8 mouse cellular contexts compared by ENCODE assay signal in the genomic region with DNA sequence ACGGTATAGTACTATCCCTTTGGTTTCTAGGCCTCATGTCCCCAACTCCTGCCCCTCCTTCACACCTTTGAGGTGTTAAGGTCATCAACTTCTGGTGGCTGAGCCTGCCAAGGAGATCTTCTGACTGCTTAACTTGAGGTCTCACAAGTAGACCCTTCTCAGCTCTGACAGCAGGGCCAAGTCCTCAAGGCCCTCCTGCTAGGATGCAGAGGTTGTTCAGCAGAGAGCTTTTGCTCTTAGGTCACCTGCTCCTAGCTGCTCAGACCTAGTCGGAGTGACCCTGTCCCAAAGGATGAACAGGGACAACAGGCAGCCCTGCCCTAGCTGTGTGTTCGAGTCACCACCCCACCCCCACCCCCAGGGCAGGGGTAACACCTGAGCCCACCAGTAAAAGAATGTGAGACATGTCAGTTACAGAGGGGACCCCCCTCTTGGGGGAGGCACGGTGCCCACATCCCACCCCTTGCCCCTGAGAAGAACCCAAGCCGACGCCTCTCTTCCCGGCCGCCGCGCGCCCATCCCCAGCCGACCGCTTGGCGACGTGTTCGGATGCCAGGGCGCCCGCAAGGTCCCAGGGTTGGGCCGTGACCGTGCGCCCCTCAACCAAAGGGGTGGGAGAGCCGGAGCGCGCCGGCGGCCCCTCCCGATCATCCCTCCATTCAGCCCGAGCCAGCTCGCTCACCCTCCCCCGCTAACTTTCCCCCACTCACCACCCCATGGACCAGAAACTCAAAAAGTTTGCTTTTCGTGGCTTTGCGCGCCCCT. TPM values are rescaled to one million over a fixed set of nuclear protein-coding genes. Genes with fewer than 3 reads are reported as not detected.
A peak's percentile ranks its signal among the peaks of the same experiment; 100 is the strongest.
DNase-seq lines count a peak whose midpoint lies in the region; ATAC-seq lines count a peak whose summit lies in the region.

No protein-coding gene starts in this region.

- no peak for ATAC-seq in midbrain, embryonic 11.5 days (ENCODE audit: low FRiP score)

- H3K4me2 ChIP-seq in midbrain, embryonic 11.5 days, result peak overlapping the region; percentile 71

- 2% methylated on average over 33 of the region's 33 CpGs for WGBS in hindbrain, embryonic 10.5 days
- WGBS in midbrain, embryonic 11.5 days, result 1% methylated on average over 33 of the region's 33 CpGs

- H3K27ac ChIP-seq in hindbrain, embryonic 10.5 days, result peak overlapping the region; percentile 98
- peak overlapping the region; percentile 97 for H3K27ac ChIP-seq in midbrain, embryonic 11.5 days (ENCODE audit: low read depth, low read length)

- peaks cover 93% of the 10 kb centered on the region for H3K4me1 ChIP-seq in hindbrain, embryonic 10.5 days (replicated peaks)
- H3K4me1 ChIP-seq in midbrain, embryonic 11.5 days (ENCODE audit: control insufficient read depth, insufficient read depth, low read length), result peaks cover 74% of the 10 kb centered on the region

- no peaks in the 10 kb centered on the region for H3K9me3 ChIP-seq in hindbrain, embryonic 10.5 days
- H3K9me3 ChIP-seq in midbrain, embryonic 11.5 days (ENCODE audit: control insufficient read depth, low read length), result no peaks in the 10 kb centered on the region

- peak overlapping the region; percentile 86 for H3K9ac ChIP-seq in midbrain, embryonic 11.5 days (ENCODE audit: low read length)

- peak overlapping the region; percentile 69 for H3K4me3 ChIP-seq in hindbrain, embryonic 10.5 days
- H3K4me3 ChIP-seq in midbrain, embryonic 11.5 days (ENCODE audit: low read depth, low read length), result peak overlapping the region; percentile 68

- peak; percentile 58 for DNase-seq in cerebellum, adult 9-11 months
- no peak for DNase-seq in cerebellum, adult 9-10 months
- peak; percentile 59 for DNase-seq in ovary, postnatal 36 days (ENCODE audit: low spot score)
- no peak for DNase-seq in ovary, postnatal 10 days (ENCODE audit: low spot score)
- no peak for DNase-seq in hindbrain, embryonic 10.5 days (ENCODE audit: low spot score)
- peak; percentile 92 for DNase-seq in midbrain, embryonic 11.5 days (ENCODE audit: low spot score, missing footprints)
- DNase-seq in layer of hippocampus, adult 9-10 months (ENCODE audit: low spot score), result no peak
- DNase-seq in Muller cell, postnatal 12 days (ENCODE audit: inconsistent ontology term), result no peak

- no peaks in the 10 kb centered on the region for H3K36me3 ChIP-seq in hindbrain, embryonic 10.5 days
- H3K36me3 ChIP-seq in midbrain, embryonic 11.5 days (ENCODE audit: control insufficient read depth, insufficient read depth, low read length), result no peaks in the 10 kb centered on the region

- peaks cover 64% of the 10 kb centered on the region for H3K27me3 ChIP-seq in hindbrain, embryonic 10.5 days (ENCODE audit: insufficient read depth, poor library complexity, severe bottlenecking)
- no peaks in the 10 kb centered on the region; the same call in 1 of the 2 replicates for H3K27me3 ChIP-seq in midbrain, embryonic 11.5 days (ENCODE audit: control insufficient read depth, insufficient read depth, low read length)

RNA-seq across cellular contexts. Expression of a gene that starts 14.7 kb away (rescaled TPM):
- polyA plus RNA-seq in hindbrain, embryonic 10.5 days (2016; fragmentation: Nextera tagmentation; extraction: Ambion mirVana), result 16.5 and 19.3 TPM in 2 replicates
- 7.2 and 9.6 TPM in 2 replicates for polyA plus RNA-seq in midbrain, embryonic 11.5 days (2014; fragmentation: Nextera tagmentation; extraction: Ambion mirVana)

RNA-seq across cellular contexts. Expression of a gene that starts 23.0 kb away (rescaled TPM):
- 22.8 and 35.7 TPM in 2 replicates for polyA plus RNA-seq in hindbrain, embryonic 10.5 days (2016; fragmentation: Nextera tagmentation; extraction: Ambion mirVana)
- polyA plus RNA-seq in midbrain, embryonic 11.5 days (2014; fragmentation: Nextera tagmentation; extraction: Ambion mirVana), result 56.8 and 60.2 TPM in 2 replicates

RNA-seq across cellular contexts. Expression of a gene that starts 24.0 kb away (rescaled TPM):
- 125 and 159 TPM in 2 replicates for polyA plus RNA-seq in hindbrain, embryonic 10.5 days (2016; fragmentation: Nextera tagmentation; extraction: Ambion mirVana)
- 143 and 147 TPM in 2 replicates for polyA plus RNA-seq in midbrain, embryonic 11.5 days (2014; fragmentation: Nextera tagmentation; extraction: Ambion mirVana)

RNA-seq across cellular contexts. Expression of a gene that starts 44.6 kb away (rescaled TPM):
- 0.07 and 0.10 TPM in 2 replicates for polyA plus RNA-seq in hindbrain, embryonic 10.5 days (2016; fragmentation: Nextera tagmentation; extraction: Ambion mirVana)
- polyA plus RNA-seq in midbrain, embryonic 11.5 days (2014; fragmentation: Nextera tagmentation; extraction: Ambion mirVana), result not detected in 2 replicates

Comparison
In these comparisons a context has a peak if more than half of its experiments do, and no peak if none do; other contexts are left out.
1. DNase-seq: peak in cerebellum, adult 9-11 months (single experiment), ovary, postnatal 36 days (single experiment) and midbrain, embryonic 11.5 days (single experiment); none in cerebellum, adult 9-10 months (single experiment), ovary, postnatal 10 days (single experiment), hindbrain, embryonic 10.5 days (single experiment), layer of hippocampus, adult 9-10 months (single experiment) and Muller cell, postnatal 12 days (single experiment).